Mouse (Mus musculus): Measurements from ENCODE around the gene Cmbl. TPM values are rescaled to one million over a fixed set of nuclear protein-coding genes. Genes with fewer than 3 reads are reported as not detected.
A peak's percentile ranks its signal among the peaks of the same experiment; 100 is the strongest.

The Cmbl gene
- polyA plus RNA-seq, 1 experiment from 2014 or later: 90.2 TPM

DNA sequence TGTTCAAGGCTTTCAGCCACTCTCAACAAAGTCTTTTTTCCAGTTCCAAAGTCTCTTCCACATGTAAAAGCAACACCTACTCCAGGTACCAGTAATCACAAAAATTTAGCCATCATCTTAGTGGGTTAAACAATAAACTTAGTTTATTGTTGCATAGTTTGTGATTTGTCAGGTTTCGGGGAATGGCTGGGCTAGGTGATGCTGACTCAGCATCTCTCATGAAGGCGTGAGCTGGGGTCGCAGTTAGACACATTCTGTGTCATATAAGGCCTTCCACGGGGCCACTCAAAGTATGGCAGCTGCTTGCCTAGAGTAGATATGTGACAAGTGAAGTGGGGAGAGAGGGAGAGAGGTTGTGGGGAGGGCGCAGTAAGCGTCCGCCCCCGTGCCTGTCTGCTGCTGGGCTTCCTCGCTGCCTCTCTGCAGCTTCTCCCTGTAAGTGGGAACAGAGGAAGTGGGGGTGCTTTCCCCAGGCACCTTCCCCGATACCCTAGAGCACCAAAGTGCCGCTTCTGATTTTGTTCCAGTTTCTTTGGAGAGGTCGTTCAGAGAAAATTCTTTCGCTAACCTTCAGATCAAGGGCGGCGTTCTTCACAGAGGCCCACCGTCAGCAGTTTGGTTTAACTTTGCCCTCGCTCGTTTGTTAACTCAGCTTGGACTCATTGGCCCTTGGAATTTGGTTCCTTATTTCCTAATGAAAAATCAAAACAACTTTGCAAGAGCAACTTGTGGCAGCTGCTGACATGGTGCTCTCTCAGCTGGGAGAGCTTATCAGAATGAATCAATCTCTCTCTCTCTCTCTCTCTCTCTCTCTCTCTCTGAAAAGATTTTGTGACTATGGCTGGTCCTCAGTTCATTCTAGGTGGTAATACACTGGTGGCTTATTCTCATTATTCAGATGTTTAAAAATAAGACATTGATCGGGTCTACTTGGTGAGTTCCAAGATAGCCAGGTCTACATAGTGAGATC lies 1.3 kb upstream of the Cmbl start:
- H3K36me3 ChIP-seq (ENCODE audit: control insufficient read depth, insufficient read depth): no peaks in the 10 kb centered on the region
- peak overlapping the region; percentile 60 for H3K4me2 ChIP-seq (replicated peaks; ENCODE audit: low read depth)
- no peaks in the 10 kb centered on the region for H3K9me3 ChIP-seq (ENCODE audit: control insufficient read depth)
- H3K9ac ChIP-seq (ENCODE audit: low read depth, low read length): 0 out of 2 replicates have a peak overlapping the region, but pooled peaks have one; percentile 22
- H3K27me3 ChIP-seq (replicated peaks; ENCODE audit: control insufficient read depth, insufficient read depth, low read length): no peaks in the 10 kb centered on the region
- H3K4me3 ChIP-seq (ENCODE audit: low read depth, low read length): peak overlapping the region; percentile 18; the same call in 1 of the 2 replicates
- TF ChIP-seq CTCF (IDR thresholded peaks at IDR 0.05; ENCODE audit: low read depth): no peak
- no peaks in the 10 kb centered on the region; the same call in none of the 2 replicates for H3K4me1 ChIP-seq (replicated peaks; ENCODE audit: control insufficient read depth, insufficient read depth, low read length)
- peak overlapping the region; percentile 95 for H3K27ac ChIP-seq (ENCODE audit: low read depth, low read length)
- 38% methylated on average over 19 of the region's 19 CpGs for WGBS
- ATAC-seq: peak; percentile 80

DNA sequence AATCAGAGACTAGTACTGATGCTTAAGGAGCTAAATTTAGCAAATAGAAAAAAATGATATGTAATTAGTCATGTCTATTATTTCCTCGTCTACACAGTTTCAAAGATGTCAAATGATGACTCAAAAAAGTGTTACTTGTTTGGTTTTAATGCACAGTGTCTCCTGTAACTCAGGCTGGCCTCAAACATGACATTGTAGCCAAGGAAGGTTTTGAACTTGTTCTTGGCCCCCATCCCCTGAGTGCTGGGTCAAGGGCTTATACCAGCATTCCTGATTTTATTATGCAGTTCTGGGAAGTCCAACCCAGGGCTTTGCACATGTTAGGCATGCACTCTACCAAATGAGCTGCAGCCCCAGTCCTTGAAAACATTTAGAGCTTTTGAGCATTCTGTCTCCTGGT lies 597 bp downstream of the Cmbl start:
- H3K9ac ChIP-seq (ENCODE audit: low read depth, low read length): no peak overlapping the region
- no peak overlapping the region for H3K27ac ChIP-seq (ENCODE audit: low read depth, low read length)
- no peak for ATAC-seq
- 76% methylated on average over 1 of the region's 1 CpGs for WGBS
- H3K4me2 ChIP-seq (replicated peaks; ENCODE audit: low read depth): no peak overlapping the region
- H3K4me1 ChIP-seq (replicated peaks; ENCODE audit: control insufficient read depth, insufficient read depth, low read length): no peaks in the 10 kb centered on the region; the same call in none of the 2 replicates
- H3K9me3 ChIP-seq (ENCODE audit: control insufficient read depth): no peaks in the 10 kb centered on the region
- H3K27me3 ChIP-seq (replicated peaks; ENCODE audit: control insufficient read depth, insufficient read depth, low read length): no peaks in the 10 kb centered on the region
- H3K36me3 ChIP-seq (ENCODE audit: control insufficient read depth, insufficient read depth): no peaks in the 10 kb centered on the region
- TF ChIP-seq CTCF (IDR thresholded peaks at IDR 0.05; ENCODE audit: low read depth): no peak
- no peak overlapping the region for H3K4me3 ChIP-seq (ENCODE audit: low read depth, low read length)

DNA sequence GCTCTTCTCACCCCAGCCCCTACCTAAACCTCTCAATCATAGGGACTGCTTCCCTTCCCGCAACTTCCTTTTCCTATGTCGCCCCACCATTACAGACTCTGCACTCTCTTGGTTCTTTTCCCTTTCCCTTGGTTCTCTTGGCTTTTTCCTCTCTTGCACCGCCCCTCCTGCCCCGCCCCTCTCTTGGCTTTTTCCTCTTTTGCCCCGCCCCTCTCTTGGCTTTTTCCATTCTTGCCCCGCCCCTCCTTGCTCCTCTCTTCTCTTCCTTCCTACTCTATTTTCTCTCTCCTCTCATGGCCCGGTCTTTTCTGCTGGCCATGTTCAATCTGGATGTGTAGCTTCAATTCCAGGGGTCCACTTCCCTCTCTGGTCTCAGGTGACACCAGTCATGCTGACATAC lies 2.2 kb downstream of the Cmbl start:
- Histone ChIP-seq H3K36me3 (ENCODE audit: control insufficient read depth, insufficient read depth) (0 out of 2 replicates have a peak, but pooled peaks cover 3% of the 10 kb centered on the region), H3K9me3 (ENCODE audit: control insufficient read depth) (no peaks in the 10 kb centered on the region), H3K4me3 (ENCODE audit: low read depth, low read length) (no peak overlapping the region), H3K9ac (ENCODE audit: low read depth, low read length) (no peak overlapping the region), H3K4me2 (replicated peaks; ENCODE audit: low read depth) (no peak overlapping the region; the same call in none of the 2 replicates), H3K27me3 (replicated peaks; ENCODE audit: control insufficient read depth, insufficient read depth, low read length) (no peaks in the 10 kb centered on the region), H3K4me1 (replicated peaks; ENCODE audit: control insufficient read depth, insufficient read depth, low read length) (peaks cover 6% of the 10 kb centered on the region), H3K27ac (ENCODE audit: low read depth, low read length) (no peak overlapping the region)
- 65% methylated on average over 7 of the region's 7 CpGs for WGBS
- ATAC-seq: no peak
- no peak for TF ChIP-seq CTCF (IDR thresholded peaks at IDR 0.05; ENCODE audit: low read depth)

DNA sequence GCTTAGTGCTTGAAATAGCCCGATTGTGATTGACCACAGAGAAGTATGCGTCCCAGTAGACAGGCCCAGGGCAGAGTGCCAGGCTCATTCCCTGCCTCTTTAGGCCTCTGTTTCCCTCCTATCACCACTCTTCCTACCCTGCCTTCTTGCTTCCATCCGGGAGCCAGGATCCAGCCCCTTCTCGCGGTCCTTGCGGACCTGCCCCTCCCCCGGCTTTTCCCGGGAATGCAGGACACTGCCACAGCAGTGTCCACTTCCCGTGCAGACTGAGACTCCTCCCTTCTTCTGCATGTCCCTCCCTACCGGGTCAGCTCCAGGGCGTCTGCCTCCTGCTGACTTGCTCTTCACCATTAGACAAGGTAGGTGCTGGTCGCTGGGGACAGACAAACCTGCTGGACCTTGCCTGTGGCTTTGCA lies 3.4 kb downstream of the Cmbl start:
- H3K27me3 ChIP-seq (replicated peaks; ENCODE audit: control insufficient read depth, insufficient read depth, low read length): no peaks in the 10 kb centered on the region
- TF ChIP-seq CTCF (IDR thresholded peaks at IDR 0.05; ENCODE audit: low read depth): peak; percentile 21
- H3K36me3 ChIP-seq (ENCODE audit: control insufficient read depth, insufficient read depth): 0 out of 2 replicates have a peak, but pooled peaks cover 3% of the 10 kb centered on the region
- peak overlapping the region; percentile 50 for H3K4me2 ChIP-seq (replicated peaks; ENCODE audit: low read depth)
- no peaks in the 10 kb centered on the region for H3K9me3 ChIP-seq (ENCODE audit: control insufficient read depth)
- H3K4me3 ChIP-seq (ENCODE audit: low read depth, low read length): peak overlapping the region; percentile 11; the same call in 1 of the 2 replicates
- 12% methylated on average over 12 of the region's 12 CpGs for WGBS
- peak overlapping the region; percentile 5; the same call in 1 of the 2 replicates for H3K9ac ChIP-seq (ENCODE audit: low read depth, low read length)
- peaks cover 6% of the 10 kb centered on the region for H3K4me1 ChIP-seq (replicated peaks; ENCODE audit: control insufficient read depth, insufficient read depth, low read length)
- ATAC-seq: peak; percentile 63
- peak overlapping the region; percentile 43 for H3K27ac ChIP-seq (ENCODE audit: low read depth, low read length)

DNA sequence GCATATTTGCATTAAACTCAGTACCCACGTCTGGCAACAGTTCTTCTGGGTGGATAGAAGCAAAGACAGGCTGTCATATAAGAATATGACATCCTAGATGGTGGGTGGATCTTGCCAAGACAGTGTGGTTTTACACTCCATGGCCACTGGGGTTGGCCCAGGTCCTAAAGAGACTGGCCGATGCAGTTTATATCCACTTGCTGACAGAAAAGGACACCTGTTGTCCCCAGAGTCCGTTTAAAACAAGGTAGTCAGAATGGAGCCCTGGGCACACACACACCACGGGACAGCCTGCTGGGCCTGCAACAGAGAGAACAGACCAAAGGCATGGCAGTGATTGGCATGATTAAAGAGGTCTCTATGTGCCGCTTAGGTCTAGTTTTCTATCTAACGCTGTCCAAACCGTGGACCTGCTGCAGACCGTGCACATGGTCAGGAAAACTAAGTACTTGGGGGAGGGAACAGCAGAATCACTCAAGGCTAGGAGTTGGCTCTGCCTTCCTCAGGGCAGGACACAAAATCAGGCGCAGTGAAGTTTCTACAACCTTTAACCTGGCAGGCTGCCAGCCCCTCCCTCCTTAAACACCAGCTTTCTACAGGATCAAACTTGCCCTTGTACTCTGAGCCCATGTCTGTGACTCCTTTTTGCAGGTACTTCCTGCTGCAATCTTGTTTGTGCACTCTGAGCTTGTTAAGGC lies 4.3 kb downstream of the Cmbl start:
- Histone ChIP-seq H3K36me3 (ENCODE audit: control insufficient read depth, insufficient read depth) (0 out of 2 replicates have a peak, but pooled peaks cover 3% of the 10 kb centered on the region), H3K4me3 (ENCODE audit: low read depth, low read length) (peak overlapping the region; percentile 11; the same call in 1 of the 2 replicates), H3K27ac (ENCODE audit: low read depth, low read length) (peak overlapping the region; percentile 73), H3K9ac (ENCODE audit: low read depth, low read length) (no peak overlapping the region), H3K4me2 (replicated peaks; ENCODE audit: low read depth) (peak overlapping the region; percentile 50), H3K9me3 (ENCODE audit: control insufficient read depth) (no peaks in the 10 kb centered on the region), H3K27me3 (replicated peaks; ENCODE audit: control insufficient read depth, insufficient read depth, low read length) (no peaks in the 10 kb centered on the region), H3K4me1 (replicated peaks; ENCODE audit: control insufficient read depth, insufficient read depth, low read length) (peaks cover 6% of the 10 kb centered on the region)
- 28% methylated on average over 9 of the region's 9 CpGs for WGBS
- ATAC-seq: peak; percentile 83
- no peak for TF ChIP-seq CTCF (IDR thresholded peaks at IDR 0.05; ENCODE audit: low read depth)

DNA sequence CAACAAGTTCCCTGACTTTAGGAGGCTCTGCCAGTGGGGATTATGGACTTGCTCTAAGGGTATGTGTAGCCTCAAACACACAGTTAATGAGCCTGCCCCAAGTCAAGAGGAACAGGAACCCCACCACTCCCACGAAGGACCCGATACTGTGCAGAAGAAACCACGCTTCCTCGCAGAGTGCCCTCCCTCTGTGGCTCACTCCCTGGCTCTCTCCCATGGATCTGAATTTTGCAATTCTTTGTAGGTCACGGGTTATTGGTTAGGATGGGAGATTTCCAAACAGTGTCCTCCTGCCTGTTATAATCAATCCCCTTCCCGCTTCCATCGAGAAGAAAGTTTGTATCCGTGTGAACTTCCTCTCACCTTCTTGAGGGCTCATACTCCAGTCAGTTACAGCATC lies 5.8 kb downstream of the Cmbl start:
- H3K27me3 ChIP-seq (replicated peaks; ENCODE audit: control insufficient read depth, insufficient read depth, low read length): no peaks in the 10 kb centered on the region
- ATAC-seq: no peak
- peak overlapping the region; percentile 73 for H3K27ac ChIP-seq (ENCODE audit: low read depth, low read length)
- H3K4me1 ChIP-seq (replicated peaks; ENCODE audit: control insufficient read depth, insufficient read depth, low read length): peaks cover 6% of the 10 kb centered on the region; the same call in 1 of the 2 replicates
- no peak for TF ChIP-seq CTCF (IDR thresholded peaks at IDR 0.05; ENCODE audit: low read depth)
- no peaks in the 10 kb centered on the region for H3K9me3 ChIP-seq (ENCODE audit: control insufficient read depth)
- WGBS: 86% methylated on average over 8 of the region's 8 CpGs
- 0 out of 2 replicates have a peak, but pooled peaks cover 3% of the 10 kb centered on the region for H3K36me3 ChIP-seq (ENCODE audit: control insufficient read depth, insufficient read depth)
- H3K4me2 ChIP-seq (replicated peaks; ENCODE audit: low read depth): 0 out of 2 replicates have a peak overlapping the region, but pooled peaks have one; percentile 27
- H3K4me3 ChIP-seq (ENCODE audit: low read depth, low read length): no peak overlapping the region
- H3K9ac ChIP-seq (ENCODE audit: low read depth, low read length): no peak overlapping the region
